Mouse (Mus musculus) spleen, adult 12 weeks (tissue): ENCODE data around the gene Hdgfl2.
"Not testable (repeated sequence)": the region's sequence is repeated elsewhere in the genome, so short reads cannot be mapped to it uniquely, and the experiment has no call there.

ENCODE experiments used
- DNase-seq: peaks from one replicate; pipeline ENCODE4 v3.0.0; 2022; ENCODE audit warnings: low spot score

Hdgfl2 gene

DNA sequence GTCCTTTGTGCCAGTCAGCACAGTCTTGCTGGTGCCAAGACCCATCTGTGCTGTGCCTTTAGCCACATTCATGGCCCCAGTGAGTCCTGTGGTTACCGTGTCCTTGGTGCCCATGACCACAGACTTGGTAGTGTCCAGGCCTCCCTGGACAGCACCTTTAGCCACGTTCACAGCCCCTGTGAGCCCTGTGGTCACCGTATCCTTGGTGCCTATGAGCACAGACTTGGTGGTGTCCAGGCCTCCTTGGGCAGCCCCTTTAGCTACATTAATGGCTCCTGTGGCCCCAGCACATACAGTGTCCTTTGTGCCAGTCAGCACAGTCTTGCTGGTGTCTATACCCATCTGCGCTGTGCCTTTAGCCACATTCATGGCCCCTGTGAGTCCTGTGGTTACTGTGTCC, 27.0 kb downstream of the Hdgfl2 start:
- not testable (repeated sequence) for DNase-seq

GRCm38 (mm10) chr17:56106981-56107380, 27.5 kb downstream of the Hdgfl2 start:
- no peak for DNase-seq

DNA sequence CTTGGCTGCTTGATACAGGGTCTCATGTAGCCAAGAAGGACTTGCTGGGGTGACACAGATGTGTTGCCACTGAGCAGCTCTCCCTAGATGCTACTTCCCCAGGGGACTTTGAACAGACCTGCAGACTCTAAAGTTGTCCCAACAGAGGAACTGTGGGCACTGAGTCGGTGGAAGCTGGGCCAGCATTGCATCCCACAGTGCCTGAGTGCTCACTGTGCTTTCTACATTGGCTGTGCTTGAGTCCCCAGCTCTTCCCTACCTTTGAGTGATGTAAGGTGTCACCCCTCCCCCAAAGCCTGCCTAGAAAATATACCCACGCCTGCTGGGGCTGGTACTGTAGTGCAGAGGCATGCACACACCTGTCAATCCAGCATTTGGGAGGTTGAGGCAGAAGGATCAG, 28.3 kb downstream of the Hdgfl2 start:
- no peak for DNase-seq

DNA sequence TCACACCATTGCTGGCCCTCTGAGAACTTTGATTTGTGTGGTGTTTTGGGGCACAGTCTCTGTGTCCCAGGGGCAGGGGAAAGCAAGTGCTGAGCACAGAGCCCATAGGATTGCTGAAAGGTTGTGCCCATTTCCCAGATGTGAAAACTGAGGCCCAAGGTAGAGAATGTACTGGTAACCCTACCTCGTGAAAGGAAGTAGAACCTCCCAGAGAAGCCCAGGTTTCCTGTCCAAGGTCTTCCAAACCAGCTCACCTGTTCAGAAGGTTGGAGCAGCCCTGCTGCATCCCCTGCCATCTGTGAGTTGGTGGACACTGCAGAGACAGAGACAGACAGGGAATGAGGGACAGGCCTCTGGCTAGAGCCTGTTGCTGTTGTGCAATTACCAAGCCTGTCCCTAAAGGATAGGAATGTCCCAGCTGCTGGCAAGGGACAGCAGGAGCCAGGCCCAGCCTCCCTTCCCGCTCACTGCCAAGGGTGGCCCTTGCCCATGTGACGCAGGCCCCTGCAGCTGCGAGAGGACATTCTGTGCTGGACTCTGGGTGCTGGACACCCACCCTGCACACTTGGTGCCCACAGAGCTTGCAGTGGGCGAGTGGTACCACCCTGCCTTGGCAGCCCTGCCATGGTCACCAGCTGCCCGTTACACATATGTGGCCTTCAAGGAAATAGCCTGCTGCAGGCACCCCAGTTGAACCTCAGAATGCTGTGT, 29.1 kb downstream of the Hdgfl2 start:
- DNase-seq: no peak

DNA sequence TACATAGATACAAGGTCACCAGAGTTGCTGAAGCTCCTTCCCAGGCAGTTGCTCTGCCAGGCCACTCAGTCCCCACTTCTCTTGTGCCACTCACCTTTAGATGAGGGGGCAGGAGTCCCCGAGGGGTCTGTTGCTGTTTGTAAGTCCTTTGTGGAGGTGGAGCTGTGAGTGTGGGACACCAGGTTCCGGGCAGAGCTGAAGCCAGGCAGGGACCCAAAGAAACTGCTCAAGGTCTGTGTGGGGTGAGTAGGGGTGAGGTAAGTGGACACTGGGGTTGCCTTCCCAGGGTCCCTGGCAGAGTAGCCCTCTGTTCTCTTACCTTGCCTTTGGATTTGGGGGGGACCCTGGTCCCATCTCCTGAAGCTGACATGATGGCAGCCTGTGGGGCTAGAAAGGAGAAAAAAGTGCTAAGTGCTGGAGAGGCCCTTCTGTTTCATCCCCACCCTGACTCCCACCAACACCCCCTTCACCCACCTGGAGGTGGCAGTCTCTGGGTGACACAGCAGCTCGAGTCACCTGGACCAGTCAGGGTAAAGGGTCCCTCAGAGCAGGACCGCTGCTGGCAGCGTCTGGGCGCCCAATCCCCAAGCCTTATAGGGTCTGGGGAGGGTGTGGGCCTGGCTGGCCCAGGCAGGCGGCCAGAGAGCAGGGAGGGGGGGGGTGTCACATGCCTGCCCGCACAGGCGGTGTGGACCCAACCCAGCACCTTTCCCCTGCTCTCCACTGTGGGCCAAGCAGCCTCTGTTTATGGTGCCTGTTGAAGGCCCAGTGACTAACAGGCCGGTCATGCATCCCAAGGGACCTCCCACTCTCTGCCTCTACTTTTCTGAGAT, 30.0 kb downstream of the Hdgfl2 start, which contains the start of gene Plin4:
Plin4 (minus strand) TSS at position 585 of the 833 bp plus-strand sequence.
- no peak for DNase-seq

DNA sequence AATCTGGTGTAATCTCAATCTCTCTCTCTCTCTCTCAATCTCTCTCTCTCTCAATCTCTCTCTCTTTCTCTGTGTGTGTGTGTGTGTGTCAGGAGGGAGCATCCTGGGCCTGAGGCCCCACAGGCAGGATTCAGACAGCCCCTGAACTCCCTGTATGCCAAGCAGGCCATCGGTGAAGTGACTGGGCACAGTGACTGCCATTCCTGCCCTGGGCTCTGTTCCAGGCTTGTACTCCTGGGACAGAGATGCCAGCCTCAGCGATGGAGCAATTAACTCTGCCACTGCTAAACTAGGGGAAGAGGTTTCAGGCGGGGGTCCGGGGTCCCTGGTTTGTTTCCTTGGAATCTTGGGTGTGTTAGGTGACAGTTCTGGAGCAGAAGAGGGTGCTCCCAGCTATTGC, 31.1 kb downstream of the Hdgfl2 start:
- DNase-seq: no peak

- DNase-seq: no peak
These were observed 31.6 kb downstream of the Hdgfl2 start for GRCm38 (mm10) chr17:56111021-56111420.

DNA sequence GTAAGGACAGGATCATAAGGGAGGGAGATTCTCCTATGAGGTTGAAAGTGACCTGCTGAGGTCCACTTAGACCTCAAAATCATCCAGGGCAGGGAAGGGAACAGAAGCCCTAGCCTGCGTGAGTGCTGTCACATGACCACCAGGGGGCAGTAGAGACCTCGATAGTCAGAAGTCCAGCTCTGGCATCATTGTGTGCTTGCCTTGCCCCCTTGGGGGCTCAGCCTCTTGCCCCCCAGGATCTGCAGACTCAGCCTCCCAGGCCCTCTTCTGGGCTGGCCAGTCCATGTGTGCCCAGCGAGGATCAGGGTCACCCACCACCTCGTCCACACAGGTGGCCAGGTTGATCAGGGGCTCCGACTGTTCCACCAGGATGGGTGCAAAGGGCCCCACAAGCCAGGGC, 32.4 kb downstream of the Hdgfl2 start:
- DNase-seq: peak; percentile 53

- no peak for DNase-seq
These were observed 33.3 kb downstream of the Hdgfl2 start for GRCm38 (mm10) chr17:56112743-56113142.

- no peak for DNase-seq
These were observed 36.8 kb downstream of the Hdgfl2 start for GRCm38 (mm10) chr17:56116193-56116592.

- no peak for DNase-seq
These were observed 37.8 kb downstream of the Hdgfl2 start, which contains the start of gene Plin5 for GRCm38 (mm10) chr17:56117251-56117710. Gene Plin5 (minus strand): TSS chr17:56117596.

GRCm38 (mm10) chr17:56119431-56119830, 40.0 kb downstream of the Hdgfl2 start:
- no peak for DNase-seq

- no peak for DNase-seq
These were observed 40.8 kb downstream of the Hdgfl2 start for GRCm38 (mm10) chr17:56119981-56120880.

- DNase-seq: no peak
These were observed 42.4 kb downstream of the Hdgfl2 start, which contains the start of gene Lrg1 for GRCm38 (mm10) chr17:56121826-56122225. Gene Lrg1 (minus strand): TSS chr17:56122001.

- DNase-seq: no peak
These were observed 43.7 kb downstream of the Hdgfl2 start for GRCm38 (mm10) chr17:56123161-56123560.

- no peak for DNase-seq
These were observed 44.4 kb downstream of the Hdgfl2 start for GRCm38 (mm10) chr17:56123681-56124340.

GRCm38 (mm10) chr17:56124377-56125275, 45.2 kb downstream of the Hdgfl2 start:
- peak; percentile 21 for DNase-seq

GRCm38 (mm10) chr17:56125276-56125630, 45.8 kb downstream of the Hdgfl2 start:
- DNase-seq: no peak

DNA sequence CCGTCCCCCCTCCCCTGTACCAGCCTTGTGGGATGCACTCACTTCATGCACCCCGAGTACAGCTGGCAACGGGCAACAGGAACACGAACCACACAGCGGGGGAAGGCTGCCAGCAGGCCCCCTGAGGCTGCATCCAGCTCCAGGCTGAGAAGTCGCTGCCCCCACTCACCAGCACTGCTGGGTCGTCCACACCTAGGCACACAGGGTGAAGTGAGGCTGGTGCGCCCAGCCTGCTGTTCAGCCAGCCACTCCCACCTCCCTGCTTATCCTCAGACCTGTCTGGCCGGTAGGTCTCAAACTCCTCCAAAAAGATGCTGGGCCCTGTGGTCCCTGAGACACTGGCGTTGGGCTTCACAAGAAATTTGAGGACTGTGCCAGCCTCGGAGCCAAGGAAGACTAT, 46.7 kb downstream of the Hdgfl2 start:
- no peak for DNase-seq

- DNase-seq: no peak
These were observed 48.8 kb downstream of the Hdgfl2 start for GRCm38 (mm10) chr17:56128246-56128645.
